Mouse (Mus musculus) heart, adult 2 months (tissue): ENCODE results near the gene Kif3a.

Experiments used
- CTCF ChIP-seq: fragments of 200-600 bp; IDR thresholded peaks from 2 replicates; pipeline ENCODE4 v1.8.1; 2022; ENCODE audit warnings: antibody characterized with exemption, mild to moderate bottlenecking, moderate library complexity
- EP300 ChIP-seq: fragments of 200-500 bp; IDR thresholded peaks from 2 replicates; pipeline ENCODE4 v1.6.1; 2011; ENCODE audit warnings: low read depth, low read length, control low read depth; ENCODE audit not compliant: insufficient read depth
- POLR2A ChIP-seq: fragments of 200-500 bp; IDR thresholded peaks from 2 replicates; pipeline ENCODE4 v1.6.1; 2011; ENCODE audit warnings: mild to moderate bottlenecking, low read depth, low read length, control low read depth; ENCODE audit not compliant: insufficient read depth

- TF ChIP-seq POLR2A (no peak), EP300 (no peak), CTCF (no peak)
These were observed 533 bp upstream of the Kif3a start for GRCm38 (mm10) chr11:53566646-53567045.
